Mouse (Mus musculus) 3134 (cell line): ENCODE measurements at regions not wholly inside any gene's neighbourhood (a gene's known extent, or its start where the extent isn't known, plus 50 kb on each side); places are given as distances from the start of the nearest gene placed in this dataset.
A peak's percentile ranks its signal among the peaks of the same experiment; 100 is the strongest.

Experiments used
- DNase-seq: peaks from one replicate; pipeline ENCODE4 v3.0.0-alpha.2; 2011; ENCODE audit warnings: low spot score; ENCODE audit not compliant: insufficient read length; ENCODE audit errors: extremely low read depth

DNA sequence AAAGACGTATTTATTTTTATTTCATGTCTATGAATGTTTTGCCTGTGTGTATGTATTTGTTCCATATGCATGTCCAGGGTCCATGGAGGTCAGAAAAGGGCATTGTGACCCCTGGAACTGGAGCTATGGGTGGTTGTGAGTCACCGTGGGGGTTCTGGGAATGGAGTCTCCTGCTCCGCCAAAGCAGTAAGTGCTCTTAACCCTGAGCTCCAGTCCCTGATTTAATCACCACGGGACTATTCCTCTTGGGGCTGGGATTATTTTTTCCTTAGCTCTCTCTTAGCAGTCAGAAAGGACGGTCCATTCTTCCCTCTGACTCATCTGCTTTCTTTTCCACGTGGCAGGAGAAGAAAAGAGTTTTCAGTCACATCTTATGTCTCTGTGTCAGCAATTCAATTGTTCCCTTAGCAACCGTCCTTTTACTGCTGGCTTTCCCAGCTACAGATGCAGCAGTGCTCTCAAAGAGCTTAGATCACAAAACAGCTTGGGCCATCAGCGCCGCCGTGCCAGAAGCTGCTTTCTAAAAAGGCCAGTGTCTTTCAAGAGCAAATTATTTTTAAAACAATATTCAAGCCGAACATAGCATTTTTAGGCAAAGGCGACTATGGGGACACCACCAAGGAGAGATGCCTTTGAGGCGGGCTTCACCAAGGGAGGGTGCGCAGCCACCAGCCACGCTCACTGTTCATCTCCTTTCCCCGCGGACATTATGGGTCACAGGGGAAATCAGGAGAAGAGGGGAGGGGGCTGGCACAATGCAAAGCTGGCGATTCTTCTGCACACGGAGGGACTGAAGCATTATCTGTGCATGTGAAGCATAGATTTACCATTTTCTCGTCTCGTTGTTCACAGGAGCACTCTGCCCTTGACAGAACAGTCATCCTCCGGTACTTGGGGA is 110.8 kb downstream of the Map3k7 start:
- no peak for DNase-seq

DNA sequence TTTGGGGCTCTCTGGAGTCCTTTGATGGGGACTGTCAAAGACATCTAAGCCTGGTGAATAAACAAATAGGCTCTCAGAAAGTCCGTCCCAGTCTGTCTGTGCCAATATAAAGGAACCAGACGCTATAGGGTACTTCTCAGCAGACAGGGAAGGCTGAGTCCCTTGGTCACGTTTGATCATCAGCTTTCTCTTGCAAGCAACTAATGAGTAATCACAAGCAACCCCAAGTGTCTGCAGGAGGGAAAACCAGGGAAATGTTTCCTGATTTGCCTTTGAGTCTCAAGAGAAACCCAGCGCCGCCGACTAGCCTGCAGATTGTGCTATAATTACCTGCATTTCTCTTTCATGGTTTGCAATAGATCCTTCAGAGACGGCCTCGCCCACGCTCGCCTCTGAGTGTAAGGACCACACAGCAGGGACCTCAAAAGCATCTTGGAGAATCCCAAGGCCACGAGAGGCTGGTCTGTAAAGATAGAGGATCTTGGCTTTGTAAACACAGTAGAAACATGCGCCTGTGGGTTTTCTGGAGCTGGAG is 112.6 kb downstream of the Map3k7 start:
- DNase-seq, result no peak

DNA sequence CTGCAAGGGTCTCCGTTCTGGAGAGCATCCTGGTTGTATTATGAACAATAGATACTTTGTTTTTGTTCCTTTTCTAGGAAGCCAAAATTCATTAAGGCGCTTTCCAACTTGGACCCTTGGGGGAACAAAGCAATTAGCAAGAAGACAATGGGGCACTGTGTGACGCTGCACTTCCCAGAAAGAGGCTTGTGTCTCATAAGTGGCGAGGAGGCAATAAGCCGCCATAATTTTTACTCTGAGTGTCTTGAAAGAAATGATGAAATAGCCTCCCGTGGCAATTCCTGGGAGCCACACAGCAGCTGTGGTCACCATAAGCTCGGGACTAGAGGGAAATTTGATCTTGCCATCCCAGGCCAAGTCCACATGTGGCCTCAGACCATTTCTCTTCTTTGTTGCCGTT is 119.6 kb downstream of the Map3k7 start:
- DNase-seq, result no peak

DNA sequence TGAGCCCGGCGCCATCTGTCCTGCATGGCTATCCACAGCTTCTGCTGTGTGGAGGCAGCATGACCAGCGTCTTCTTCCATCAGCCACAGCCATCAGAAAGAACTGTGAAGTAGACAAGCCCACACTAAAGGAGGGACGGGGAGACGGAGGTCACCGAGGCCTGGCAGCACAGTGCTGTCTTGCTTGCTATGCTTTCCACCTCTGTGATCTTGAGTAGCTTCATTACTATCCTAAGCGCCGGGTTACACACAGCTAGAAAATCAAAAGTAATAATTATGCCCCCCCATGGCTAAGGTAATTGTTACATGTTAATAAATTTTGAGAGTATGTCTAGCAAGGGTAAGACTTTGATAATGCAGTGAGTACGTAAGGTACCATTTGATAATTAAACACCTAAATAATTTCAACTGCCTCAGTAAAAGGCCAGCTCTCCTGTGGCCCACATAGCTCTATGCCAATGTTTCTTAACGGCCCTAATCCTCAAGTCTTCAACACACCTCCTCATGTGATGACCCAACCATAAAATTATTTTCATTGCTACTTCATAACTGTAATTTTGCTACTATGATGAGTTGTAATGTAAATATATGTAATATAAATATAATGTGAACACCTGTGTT is 120.5 kb downstream of the Map3k7 start:
- DNase-seq, result no peak

DNA sequence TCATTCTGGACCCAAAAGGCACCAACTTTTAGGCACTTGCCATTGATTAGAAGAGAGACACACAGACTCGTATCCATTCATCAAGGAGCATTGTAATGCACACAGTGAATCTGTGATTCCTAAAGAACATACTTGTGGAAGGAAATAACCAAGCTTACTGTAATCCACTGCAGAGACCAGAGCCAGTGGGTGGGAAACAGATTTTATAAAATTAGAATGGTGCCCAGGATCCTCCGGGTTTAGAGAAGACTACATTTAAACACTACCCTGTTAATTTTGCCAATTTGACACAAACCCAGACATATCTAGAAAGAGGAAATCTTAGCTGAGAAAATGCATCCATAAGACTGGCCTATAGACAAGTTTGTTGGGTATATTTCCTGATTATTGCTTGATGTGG is 121.1 kb downstream of the Map3k7 start:
- DNase-seq, result no peak

DNA sequence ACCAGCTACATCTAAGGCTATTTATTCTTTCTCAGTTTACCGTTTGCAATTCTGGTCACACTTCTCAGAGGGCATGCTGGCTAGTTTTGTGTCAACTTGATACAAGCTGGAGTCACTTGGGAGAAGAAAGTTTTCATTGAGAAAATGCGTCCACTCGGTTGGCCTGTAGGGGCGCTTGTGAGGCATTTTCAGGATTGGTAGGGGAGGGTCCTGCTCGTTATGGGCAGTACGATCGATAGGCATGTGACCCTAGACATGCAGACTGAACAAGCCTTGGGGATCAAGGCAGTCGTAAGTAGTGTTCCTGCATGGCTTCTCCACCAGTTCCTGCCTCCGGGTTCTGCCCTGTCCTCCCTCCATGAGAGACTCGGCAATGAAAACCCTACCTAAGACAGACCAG is 127.2 kb downstream of the Map3k7 start:
- no peak for DNase-seq

DNA sequence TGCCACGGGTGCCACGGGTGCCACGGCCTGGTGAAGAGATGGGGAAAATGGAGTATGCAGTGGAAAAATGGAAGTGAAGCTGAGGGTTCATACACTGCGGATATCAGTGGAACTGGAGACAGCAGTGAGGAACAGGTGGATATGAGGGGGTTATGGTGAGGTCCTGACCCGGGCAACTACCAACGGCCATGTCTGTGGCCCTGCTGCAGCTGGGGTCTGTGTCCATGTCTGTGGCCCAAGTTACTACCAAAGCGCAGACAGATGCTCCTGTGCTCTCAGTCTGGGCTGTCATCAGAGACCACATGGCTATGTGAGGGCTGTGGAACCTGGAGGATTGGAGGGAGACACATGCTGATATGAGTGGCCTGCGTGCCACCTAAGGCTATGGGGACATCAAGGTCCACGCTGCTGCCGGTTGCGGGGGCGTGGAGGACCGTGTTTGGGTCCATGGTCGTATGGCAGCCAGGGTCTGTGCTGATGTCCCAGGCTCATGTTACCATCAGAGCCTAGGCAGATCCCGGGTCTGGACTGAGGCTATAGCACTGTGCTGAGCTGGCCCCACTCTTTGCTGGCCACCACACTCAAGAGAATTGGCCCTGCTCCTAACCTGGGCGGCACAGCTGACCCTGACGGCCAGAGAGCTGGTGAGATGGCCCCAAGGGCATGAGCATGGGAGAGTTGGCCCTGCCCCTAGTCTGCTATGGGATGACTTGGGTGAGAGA is 128.6 kb downstream of the Map3k7 start:
- DNase-seq, result no peak

DNA sequence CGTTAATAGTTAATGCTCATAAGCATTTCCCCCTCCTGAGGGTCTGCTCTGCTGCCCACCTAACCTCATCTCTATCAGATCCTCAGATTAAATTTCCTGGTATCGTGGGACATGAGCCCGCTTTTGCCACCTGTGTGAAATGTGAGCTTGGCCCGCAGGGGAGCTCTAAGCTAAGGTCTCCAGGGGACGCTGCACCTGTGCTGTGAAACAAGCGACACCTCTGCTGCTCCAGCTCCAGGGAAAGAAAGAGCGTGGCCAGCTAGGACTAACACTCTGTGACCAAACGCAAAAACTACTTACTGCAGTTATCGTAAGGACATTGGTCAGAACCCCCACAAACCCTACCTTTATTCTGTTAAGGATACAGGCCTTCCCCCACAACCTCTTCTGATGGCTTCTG is 134.3 kb downstream of the Map3k7 start:
- DNase-seq, result no peak

DNA sequence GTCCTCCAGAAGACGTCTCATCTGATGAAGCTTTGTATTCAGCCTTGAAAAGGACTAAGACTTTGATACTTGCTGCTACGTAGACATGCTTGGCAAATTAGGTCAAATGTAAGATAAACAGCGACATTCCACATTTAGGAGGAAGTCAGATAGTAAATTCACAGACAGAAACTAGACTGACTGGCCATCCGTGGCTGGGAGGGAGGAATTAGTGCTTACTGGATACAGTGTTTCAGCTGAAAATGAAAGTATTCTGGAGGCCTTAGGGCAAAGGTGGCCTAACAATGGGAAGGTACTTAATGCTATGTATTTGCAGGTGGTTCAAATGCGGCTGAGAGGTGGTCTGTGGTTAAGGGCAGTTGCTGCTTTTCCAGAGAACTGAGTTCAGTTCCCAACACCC is 137.1 kb downstream of the Map3k7 start:
- no peak for DNase-seq

DNA sequence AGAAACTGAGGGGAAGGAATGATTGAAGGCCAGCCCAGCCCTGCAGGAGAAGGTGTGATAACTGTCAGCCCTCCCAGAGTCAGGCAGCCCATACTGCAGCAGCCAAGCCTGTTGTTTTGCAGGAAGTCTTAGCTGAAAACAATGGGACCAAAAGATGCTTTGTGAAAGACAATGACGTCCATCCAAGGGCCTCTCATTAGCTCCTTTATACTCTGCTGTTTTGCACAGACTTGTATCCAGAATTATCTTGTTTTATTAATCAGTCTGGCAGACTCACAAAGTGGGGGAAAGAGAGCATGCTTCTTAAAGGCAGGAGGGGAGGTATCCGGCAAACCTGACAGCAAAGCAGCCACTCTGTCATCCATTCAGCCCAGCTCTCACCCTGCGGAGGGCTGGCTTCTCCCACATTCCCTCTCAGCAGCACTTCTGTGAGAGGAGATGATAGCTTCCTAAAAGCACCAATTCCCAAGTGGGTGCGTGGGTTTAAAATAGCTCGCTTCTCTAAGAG is 131.9 kb upstream of the Bach2 start:
- no peak for DNase-seq

DNA sequence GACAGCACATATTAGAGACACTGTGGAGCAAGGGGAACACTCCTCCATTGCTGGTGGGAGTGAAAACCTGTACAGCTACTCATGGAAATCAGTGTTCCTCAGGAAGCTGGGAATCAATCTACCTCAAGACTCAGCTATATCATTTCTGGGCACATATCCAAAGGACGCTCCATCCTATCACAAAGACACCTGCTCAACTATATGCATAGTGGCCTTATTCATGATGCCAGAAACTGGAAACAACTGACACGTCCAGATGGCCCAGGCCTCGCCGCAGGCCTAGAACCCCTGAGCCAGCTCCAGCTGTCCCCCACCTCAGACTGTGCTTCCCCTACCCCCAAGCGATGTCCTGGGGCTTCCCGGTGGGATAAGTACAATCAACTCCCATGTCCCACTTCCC is 116.3 kb upstream of the Bach2 start:
- no peak for DNase-seq

DNA sequence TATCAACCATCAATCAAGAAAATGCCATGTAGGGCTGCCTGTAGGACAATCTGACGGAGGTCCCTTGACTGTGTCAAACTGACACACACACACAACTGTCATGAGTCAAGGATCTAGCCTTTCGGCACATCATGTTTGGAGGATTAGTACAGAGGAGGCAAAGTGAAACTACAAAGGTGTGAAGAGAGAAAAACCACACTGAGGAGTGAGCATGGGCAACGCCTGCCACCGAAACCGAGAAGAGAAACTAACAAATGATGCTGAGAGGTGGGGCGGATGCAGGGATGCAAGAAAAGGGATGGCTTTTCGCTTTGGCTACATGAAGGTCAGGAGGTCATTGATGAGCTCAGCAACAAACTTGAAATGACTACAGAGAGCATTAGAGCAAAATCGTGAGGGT is 111.8 kb upstream of the Bach2 start:
- no peak for DNase-seq

DNA sequence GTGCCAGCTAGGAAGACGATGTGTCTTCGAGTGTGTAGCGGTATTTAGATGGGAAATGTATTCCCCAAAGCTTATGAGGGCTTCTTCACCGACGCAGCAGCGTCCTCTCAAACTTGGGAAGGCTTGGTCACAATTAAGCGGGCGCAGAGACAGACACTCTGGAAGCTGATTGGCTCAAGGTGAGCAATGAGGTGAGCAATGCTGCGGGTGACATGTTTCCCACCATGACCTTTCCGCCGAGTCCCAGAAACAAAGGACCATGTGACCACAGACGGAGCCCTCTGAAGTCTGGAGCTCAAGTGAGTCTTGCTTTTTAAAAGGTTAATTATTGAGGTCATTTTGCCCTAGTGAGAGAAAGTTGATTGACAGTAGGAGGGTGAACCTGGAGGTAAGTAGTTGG is 108.0 kb upstream of the Bach2 start:
- no peak for DNase-seq

DNA sequence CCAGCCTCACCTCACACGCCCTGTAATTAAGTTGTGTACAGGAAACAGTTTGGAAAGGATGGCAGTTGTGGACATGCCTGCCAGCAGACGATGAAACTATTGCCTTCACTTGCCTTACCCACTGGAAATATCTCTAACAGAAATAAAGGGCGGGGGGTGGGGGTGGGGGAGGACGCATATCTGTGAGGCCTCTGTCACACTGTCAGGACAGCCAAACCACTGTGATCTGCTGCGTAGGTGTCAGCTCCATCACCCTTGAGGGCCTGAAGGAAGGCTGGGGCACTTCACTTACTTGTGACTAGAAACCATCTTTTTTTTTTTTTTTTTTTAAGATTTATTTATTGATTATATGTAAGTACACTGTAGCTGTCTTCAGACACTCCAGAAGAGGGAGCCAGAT is 106.8 kb upstream of the Bach2 start:
- no peak for DNase-seq

DNA sequence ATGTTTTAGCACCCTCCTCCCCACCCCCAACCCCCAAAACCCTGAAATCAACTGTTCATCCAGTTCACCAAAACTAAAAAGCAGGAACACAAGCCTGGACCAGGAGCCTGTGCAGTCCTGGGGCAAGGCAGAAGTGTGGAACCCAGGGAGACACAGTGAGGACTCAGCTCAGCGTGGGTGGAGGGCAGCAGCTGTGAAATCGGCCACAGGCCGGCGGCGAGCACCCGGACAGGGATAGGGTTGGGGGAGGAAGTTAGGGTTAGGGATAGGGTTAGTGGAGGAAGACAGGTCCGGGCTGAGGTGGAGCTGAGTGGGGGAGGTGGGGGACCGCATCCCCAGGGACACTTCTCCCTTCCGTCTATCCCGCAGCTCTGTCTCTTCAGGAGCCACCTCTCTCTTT is 102.5 kb upstream of the Bach2 start:
- DNase-seq, result peak; percentile 16

DNA sequence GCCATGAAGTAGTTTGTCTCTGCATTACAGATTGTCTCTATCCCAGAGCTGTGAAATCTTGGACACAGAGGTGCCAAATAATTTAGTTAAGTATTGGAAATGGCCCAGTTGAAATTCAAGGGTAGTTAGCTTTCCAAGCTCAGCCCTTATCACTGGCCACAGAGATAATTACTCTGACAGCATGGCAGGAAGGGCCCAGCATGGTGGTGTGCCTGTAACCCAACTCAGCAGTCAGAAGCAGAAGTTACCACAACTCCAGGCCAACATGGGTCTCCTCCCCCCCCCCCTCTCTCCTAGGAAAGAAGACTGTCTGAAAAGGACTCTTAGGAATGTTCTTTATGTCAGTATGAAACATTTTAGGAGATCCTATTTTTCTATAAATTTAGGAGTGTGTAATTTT is 101.4 kb upstream of the Bach2 start:
- DNase-seq, result no peak

DNA sequence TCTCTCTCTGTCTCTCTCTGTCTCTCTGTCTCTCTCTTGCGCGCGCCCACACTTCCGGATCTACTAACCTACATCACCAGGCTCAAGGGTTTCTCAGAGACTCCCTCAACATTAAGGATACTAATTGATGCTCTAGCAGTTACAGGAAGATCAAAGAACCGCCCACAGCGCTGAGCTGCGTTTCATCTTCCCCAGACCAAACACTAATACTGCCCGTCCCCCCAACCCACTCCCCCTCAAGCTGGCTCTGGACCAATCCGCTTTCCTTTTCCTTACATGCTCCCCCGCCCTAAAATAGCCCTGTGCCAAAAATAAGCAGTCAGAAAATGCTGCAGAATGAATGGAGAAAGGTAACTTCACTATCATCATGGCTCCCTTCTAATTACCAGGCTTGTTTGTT is 100.6 kb upstream of the Bach2 start:
- no peak for DNase-seq

DNA sequence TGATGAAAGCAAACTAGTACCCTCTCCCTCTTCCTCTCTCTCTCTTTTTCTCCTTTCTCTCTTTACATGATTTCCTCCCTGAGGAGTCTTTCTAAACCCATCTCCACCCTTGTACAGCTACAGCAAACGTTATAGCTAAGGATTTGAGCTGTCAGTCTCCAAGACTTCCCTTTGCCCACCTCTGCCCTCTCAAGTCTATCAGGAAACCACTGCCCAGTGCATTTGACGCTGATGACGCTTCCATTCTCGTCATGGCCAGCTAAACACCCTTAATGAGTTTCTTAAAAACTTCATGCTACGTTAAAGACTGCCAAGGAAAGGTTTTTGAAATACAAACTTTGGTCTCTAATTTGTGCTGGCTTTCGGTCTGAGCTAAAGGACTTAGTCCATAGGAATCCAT is 99.0 kb upstream of the Bach2 start:
- DNase-seq, result no peak

DNA sequence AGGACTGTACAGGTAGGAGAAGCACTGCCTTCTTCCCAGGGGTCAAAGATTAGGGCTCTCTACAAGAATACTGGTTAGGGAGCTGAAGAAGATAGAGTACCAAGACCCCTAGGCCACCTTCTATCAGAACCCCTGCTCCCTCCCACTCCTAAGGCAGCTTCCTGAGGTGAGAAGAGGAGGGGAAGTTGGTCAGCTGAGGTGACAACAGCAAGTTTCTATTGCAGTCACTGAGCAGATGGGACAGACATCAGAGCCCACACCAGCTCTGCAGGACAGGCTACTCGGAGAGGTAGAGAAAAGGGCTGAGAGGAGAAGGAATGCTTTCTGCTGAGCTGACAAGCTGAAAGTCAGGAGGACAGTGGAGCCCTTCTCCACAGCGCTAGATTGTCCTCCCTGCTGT is 98.5 kb upstream of the Bach2 start:
- no peak for DNase-seq

DNA sequence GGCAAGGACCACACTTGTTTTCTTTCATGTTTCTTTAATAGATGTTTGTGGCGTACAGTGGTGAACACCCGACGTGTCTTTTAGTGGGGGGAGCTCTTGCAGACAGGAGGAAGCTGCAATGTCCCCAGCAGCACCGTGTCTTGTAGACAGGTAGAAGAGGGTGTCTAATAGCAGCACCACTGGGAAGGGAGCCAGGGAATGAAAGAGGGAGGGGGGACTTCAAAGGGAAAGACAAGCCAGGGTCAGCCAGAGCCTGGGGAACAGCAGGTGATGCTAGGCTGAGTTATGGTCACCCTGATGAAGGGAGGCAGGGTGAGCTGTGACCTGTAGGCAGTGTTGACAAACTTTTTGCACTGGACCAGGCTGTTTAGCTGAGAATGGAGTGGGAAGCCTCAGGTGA is 96.4 kb upstream of the Bach2 start:
- DNase-seq, result no peak

DNA sequence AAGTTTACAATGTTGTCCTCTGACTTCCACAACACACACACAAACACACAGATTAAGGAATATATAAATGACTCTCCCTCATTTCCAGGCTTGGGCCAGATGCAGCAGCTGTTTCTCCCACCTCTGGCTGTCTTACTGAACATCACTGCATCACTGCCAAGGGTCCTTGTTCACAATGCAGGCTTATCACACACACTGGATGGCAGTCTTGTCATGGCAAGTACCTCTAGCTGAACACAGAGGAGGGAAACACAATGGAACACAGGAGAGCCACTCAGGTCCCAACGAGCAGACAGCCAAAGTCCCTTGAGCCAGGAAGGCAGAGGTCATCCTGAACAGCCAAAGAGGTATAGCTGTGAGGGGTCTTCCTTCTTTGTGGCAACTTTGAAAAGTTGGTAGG is 91.5 kb upstream of the Bach2 start:
- DNase-seq, result no peak
